ENCODE assay signal across 8 mouse cellular contexts in the genomic region with DNA sequence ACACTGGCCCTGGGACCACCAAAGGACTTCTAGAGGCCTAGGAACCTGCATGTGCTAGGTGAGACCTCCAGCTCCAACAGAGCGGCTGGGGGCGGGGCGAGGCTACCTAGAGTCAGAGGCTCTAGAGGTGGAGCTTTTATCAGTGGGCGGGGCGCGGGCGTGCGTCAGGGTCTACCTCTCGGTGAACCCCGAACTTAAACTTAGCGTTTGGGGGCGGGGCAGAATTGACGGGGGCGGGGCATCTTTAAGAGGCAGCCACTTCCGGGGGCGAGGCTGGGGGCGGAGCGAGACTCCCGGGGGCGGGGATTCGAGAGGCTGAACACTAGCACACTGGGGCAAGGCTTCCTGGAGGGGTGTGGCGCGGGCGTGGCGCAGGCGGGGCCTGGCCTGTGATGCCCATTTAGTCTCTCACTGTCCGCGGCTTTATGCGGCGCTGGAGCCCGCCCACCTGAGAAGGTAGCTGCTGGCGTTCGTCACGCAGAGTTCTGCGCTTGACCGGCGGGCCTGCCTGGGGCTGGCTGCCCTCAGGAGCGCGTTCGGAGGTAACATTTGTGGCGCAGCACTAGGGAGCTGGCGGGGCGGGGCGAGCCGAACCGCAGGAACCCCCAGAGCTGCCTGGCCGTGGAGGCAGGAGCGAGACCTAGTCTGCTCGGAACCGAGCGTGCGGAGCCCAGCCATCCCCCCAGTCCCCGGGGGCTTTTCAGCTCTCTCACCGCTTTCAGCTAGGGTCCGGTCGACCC. TPM values are rescaled to one million over a fixed set of nuclear protein-coding genes. Genes with fewer than 3 reads are reported as not detected.
DNase-seq lines count a peak whose midpoint lies in the region; ATAC-seq and TF ChIP-seq lines count a peak whose summit lies in the region.

A gene (plus strand): TSS at position 392 of the 740 bp plus-strand sequence.

- H3K27ac ChIP-seq in hindbrain, postnatal 0 days, result peak within 1 kb of the TSS; percentile 62; the same call in 1 of the 2 replicates

- peak within 1 kb of the TSS; percentile 70 for H3K4me3 ChIP-seq in hindbrain, postnatal 0 days (ENCODE audit: low read length)

- under 1% methylated on average over 56 of the region's 56 CpGs for WGBS in hindbrain, postnatal 0 days

- H3K27me3 ChIP-seq in hindbrain, postnatal 0 days (ENCODE audit: insufficient read depth, low read length), result no peaks in the 10 kb centered on the region

- DNase-seq in adrenal gland, adult (ENCODE audit: inconsistent age in 2 of 2, low spot score in 1 of 2), result peak; percentile 96 to 98
- peak; percentile 95 for DNase-seq in embryo, embryonic 10 days (ENCODE audit: low spot score)
- peak; percentile 89 to 91 for DNase-seq in gastrocnemius, adult 8-10 months (ENCODE audit: low spot score in 2 of 2)
- peak; percentile 91 for DNase-seq in hindbrain, postnatal 0 days (ENCODE audit: low spot score)
- peak; percentile 89 to 95 for DNase-seq in left cerebral cortex, adult 18-20 months (ENCODE audit: low spot score in 2 of 2)
- peak; percentile 95 to 96 for DNase-seq in lung, postnatal 4 days
- peak; percentile 93 for DNase-seq in retina, postnatal 1 day
- peak; percentile 98 for DNase-seq in thymus, postnatal 4 days

- H3K9ac ChIP-seq in hindbrain, postnatal 0 days (replicated peaks; ENCODE audit: low read length), result peak within 1 kb of the TSS; percentile 56

- no peak for TF ChIP-seq CTCF in hindbrain, postnatal 0 days (IDR thresholded peaks at IDR 0.05; ENCODE audit: low read depth)

- no peaks in the 10 kb centered on the region for H3K4me1 ChIP-seq in hindbrain, postnatal 0 days (ENCODE audit: insufficient read depth, low read length)

- peak; percentile 98 for ATAC-seq in hindbrain, postnatal 0 days

- peak within 1 kb of the TSS; percentile 93 for H3K4me2 ChIP-seq in hindbrain, postnatal 0 days (ENCODE audit: low read depth, low read length)

- H3K36me3 ChIP-seq in hindbrain, postnatal 0 days (ENCODE audit: insufficient read depth, low read length), result no peaks in the 10 kb centered on the region

- H3K9me3 ChIP-seq in hindbrain, postnatal 0 days (ENCODE audit: low read length), result no peaks in the 10 kb centered on the region

RNA-seq across cellular contexts. Expression of the gene that starts here (rescaled TPM):
- total RNA-seq in gastrocnemius, adult 8-10 months (2022), result under 1 TPM in 2 of 4 experiments, not detected in 2; 0.24 to 0.29 TPM
- 6.1 and 11.3 TPM in 2 replicates for total RNA-seq in hindbrain, postnatal 0 days (2014; rRNA removed)
- 5.5 and 5.6 TPM in 2 replicates for polyA plus RNA-seq in hindbrain, postnatal 0 days (2015; fragmentation: Nextera tagmentation; extraction: Ambion mirVana)
- 10 to 100 TPM; 10.5 to 10.6 TPM for total RNA-seq in left cerebral cortex, adult 18-20 months (2021)

Comparison
In these comparisons a context has a peak if more than half of its experiments do, and no peak if none do; other contexts are left out.
1. Peak in every context shown above with its lines: DNase-seq, ATAC-seq, H3K4me3 ChIP-seq and H3K27ac ChIP-seq.
2. Peak in DNase-seq in gastrocnemius, adult 8-10 months; RNA of the gene not detected or under 1 TPM.